Mouse (Mus musculus) forebrain, embryonic 12.5 days (tissue): ENCODE measurements around the gene Syndig1l. TPM values are rescaled to one million over a fixed set of nuclear protein-coding genes. Genes with fewer than 3 reads are reported as not detected.

ENCODE experiments used
- ATAC-seq: fragments of 200-750 bp; cut with Nextera tagmentation; 2 replicates; pipeline ENCODE4 v1.8.0; 2017; ENCODE audit warnings: moderate TSS enrichment; ENCODE audit not compliant: low FRiP score
- H3K27ac ChIP-seq: fragments of 300-500 bp; sonication (generic); 2 replicates; pipeline ENCODE4 v1.5.1; 2016; ENCODE audit warnings: mild to moderate bottlenecking
- H3K27me3 ChIP-seq: fragments of 300-500 bp; sonication (generic); 2 replicates; pipeline ENCODE4 v1.6.1; 2016; ENCODE audit warnings: mild to moderate bottlenecking
- H3K36me3 ChIP-seq: fragments of 300-500 bp; sonication (generic); replicated peaks from 2 replicates; pipeline ENCODE4 v1.6.1; 2016; ENCODE audit warnings: mild to moderate bottlenecking
- H3K4me1 ChIP-seq: fragments of 300-500 bp; sonication (generic); 2 replicates; pipeline ENCODE4 v1.6.1; 2016
- H3K4me2 ChIP-seq: fragments of 300-500 bp; sonication (generic); 2 replicates; pipeline ENCODE4 v1.6.1; 2016; ENCODE audit warnings: mild to moderate bottlenecking, moderate library complexity
- H3K4me3 ChIP-seq: fragments of 300-500 bp; sonication (generic); replicated peaks from 2 replicates; pipeline ENCODE4 v1.5.1; 2016; ENCODE audit warnings: mild to moderate bottlenecking
- H3K9ac ChIP-seq: fragments of 300-500 bp; sonication (generic); 2 replicates; pipeline ENCODE4 v1.6.1; 2016; ENCODE audit warnings: mild to moderate bottlenecking
- H3K9me3 ChIP-seq: fragments of 300-500 bp; sonication (generic); 2 replicates; pipeline ENCODE4 v1.6.1; 2016
- WGBS: fragments of 180-500 bp; shearing (Covaris S2); methylation state at CpG from one replicate; pipeline ENCODE4 v1.1.7; 2016; 5-methylcytosine and 5-hydroxymethylcytosine counted together
- polyA plus RNA-seq: library from polyadenylated mRNA; unstranded; fragments of >200 nt; fragmentation: Nextera tagmentation; extraction: Ambion mirVana; gene quantifications from 2 replicates; pipeline ENCODE4 v1.2.1, GENCODE M21; 2016

Gene Syndig1l
- polyA plus RNA-seq, 1 experiment from 2014 or later: 0.61 TPM

DNA sequence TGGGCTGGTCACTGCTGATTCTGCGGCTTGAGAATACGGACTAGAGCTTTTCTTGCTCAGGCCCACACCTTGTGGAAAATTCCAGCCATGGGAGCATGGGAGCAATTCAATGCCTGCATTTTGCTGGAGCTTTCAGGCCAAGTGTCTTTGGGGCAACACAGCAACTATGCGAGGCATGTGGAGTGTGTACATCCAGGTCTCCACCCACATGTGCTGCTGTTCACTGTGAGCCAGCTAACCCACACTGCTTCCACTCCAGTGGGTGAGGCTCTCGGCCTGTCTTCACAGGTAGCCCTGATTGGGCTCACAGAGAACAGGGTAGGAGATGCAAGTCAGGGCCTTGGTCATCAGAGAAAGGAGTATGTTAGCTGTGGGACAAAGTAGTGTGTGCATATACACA, 9.2 kb upstream of the Syndig1l start:
- Histone ChIP-seq H3K4me1 (peaks cover 7% of the 10 kb centered on the region), H3K9ac (no peak overlapping the region), H3K9me3 (no peaks in the 10 kb centered on the region), H3K27ac (no peak overlapping the region), H3K27me3 (peaks cover 13% of the 10 kb centered on the region), H3K4me3 (no peak overlapping the region), H3K4me2 (no peak overlapping the region), H3K36me3 (no peaks in the 10 kb centered on the region)
- 87% methylated on average over 4 of the region's 4 CpGs for WGBS
- no peak for ATAC-seq

DNA sequence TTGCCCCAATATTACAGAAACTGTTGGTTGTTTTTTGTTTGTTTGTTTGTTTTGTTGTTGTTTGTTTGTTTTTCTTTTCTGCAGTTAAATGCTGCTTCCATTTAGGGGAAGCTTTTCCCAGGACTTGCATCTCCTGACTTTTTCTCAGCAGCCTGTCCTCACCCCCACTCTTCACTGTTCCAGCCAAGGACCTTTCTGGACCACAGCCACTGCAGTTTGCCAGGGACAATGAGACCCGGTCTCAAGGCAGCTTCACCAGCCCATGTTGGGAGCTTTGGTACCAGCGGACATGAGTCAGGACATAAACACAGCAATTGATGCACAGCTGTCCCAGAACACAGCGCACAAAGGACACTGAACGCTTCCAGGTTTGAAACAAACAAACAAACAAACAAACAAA, 8.3 kb upstream of the Syndig1l start:
- Histone ChIP-seq H3K9ac (no peak overlapping the region), H3K36me3 (no peaks in the 10 kb centered on the region), H3K27ac (no peak overlapping the region), H3K4me1 (peaks cover 11% of the 10 kb centered on the region), H3K4me2 (no peak overlapping the region), H3K9me3 (no peaks in the 10 kb centered on the region), H3K27me3 (peaks cover 20% of the 10 kb centered on the region), H3K4me3 (no peak overlapping the region)
- no peak for ATAC-seq
- WGBS: 73% methylated on average over 4 of the region's 4 CpGs

DNA sequence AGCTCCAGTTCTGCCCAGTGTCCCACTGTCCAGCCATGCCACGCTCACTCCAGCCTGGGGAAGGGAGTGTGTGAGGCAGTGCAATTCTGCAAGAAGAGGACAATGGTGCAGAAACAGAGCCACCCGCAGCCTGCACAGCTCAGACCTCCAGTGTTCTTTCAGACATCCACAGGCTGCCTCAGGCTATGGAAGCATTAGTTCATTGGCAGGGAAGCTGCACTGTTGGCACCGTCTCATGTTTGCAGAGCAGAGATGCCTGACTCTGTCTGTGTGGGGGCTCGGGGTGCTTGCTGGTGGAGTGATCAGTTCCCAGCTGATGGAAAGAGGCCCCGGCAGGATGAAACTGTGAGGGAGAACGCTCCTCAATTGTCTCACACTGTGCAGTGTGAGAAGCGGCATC, 4.0 kb upstream of the Syndig1l start:
- H3K4me1 ChIP-seq: peaks cover 22% of the 10 kb centered on the region
- H3K4me2 ChIP-seq: no peak overlapping the region
- no peak overlapping the region for H3K9ac ChIP-seq
- no peak overlapping the region for H3K27ac ChIP-seq
- no peak for ATAC-seq
- no peak overlapping the region for H3K4me3 ChIP-seq
- H3K27me3 ChIP-seq: peaks cover 61% of the 10 kb centered on the region
- no peaks in the 10 kb centered on the region for H3K9me3 ChIP-seq
- WGBS: 54% methylated on average over 7 of the region's 7 CpGs
- H3K36me3 ChIP-seq: no peaks in the 10 kb centered on the region

DNA sequence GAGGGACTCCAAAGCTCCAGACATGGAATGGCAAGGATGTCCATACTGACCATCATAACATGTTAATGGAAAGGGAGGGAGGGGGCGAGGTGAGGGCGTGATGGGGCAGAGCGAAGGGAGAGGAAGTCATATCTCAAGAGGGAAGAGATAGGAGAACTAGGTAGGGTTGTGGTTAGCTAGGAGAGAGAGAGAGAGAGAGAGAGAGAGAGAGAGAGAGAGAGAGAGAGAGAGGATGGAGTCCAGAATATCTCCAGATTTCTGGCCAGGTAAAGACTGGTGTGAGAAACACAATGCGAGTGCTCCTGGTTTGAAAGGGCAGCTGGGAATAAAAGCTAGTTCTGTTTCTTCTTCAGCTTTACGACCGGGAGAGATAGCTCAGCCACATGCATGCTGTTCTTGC, 6.5 kb downstream of the Syndig1l start:
- no peaks in the 10 kb centered on the region; the same call in 1 of the 2 replicates for H3K9me3 ChIP-seq
- H3K4me3 ChIP-seq: no peak overlapping the region
- H3K9ac ChIP-seq: no peak overlapping the region
- H3K4me2 ChIP-seq: no peak overlapping the region
- 91% methylated on average over 6 of the region's 6 CpGs for WGBS
- ATAC-seq: no peak
- peaks cover 17% of the 10 kb centered on the region for H3K27me3 ChIP-seq
- H3K27ac ChIP-seq: no peak overlapping the region
- H3K4me1 ChIP-seq: no peaks in the 10 kb centered on the region
- no peaks in the 10 kb centered on the region for H3K36me3 ChIP-seq

DNA sequence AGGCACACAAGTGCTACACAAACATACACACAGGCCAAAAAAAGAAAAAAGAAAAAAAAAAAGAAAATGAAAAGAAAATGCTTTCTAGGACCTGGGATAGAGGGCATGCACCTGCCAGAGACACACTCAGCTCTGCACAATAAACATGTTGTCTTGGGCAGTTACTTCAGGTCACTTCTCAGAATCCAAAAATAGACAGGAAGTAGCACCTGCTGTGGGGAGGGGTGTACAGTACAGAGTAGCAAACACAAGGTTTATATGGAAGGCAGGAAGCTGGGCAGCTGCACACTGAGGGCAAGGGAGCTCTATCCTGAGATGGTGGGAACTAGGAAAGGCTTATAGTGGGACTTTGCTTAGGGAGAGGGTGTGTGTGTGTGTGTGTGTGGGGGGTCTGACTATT, 7.3 kb downstream of the Syndig1l start:
- Histone ChIP-seq H3K9me3 (no peaks in the 10 kb centered on the region; the same call in 1 of the 2 replicates), H3K36me3 (no peaks in the 10 kb centered on the region), H3K27me3 (peaks cover 10% of the 10 kb centered on the region; the same call in 1 of the 2 replicates), H3K9ac (no peak overlapping the region), H3K27ac (no peak overlapping the region), H3K4me3 (no peak overlapping the region), H3K4me2 (no peak overlapping the region), H3K4me1 (peaks cover 3% of the 10 kb centered on the region; the same call in 1 of the 2 replicates)
- ATAC-seq: no peak

- Histone ChIP-seq H3K27ac (no peak overlapping the region), H3K4me3 (no peak overlapping the region), H3K36me3 (no peaks in the 10 kb centered on the region), H3K4me2 (no peak overlapping the region), H3K4me1 (peaks cover 10% of the 10 kb centered on the region; the same call in 1 of the 2 replicates), H3K27me3 (peaks cover 6% of the 10 kb centered on the region; the same call in 1 of the 2 replicates), H3K9me3 (no peaks in the 10 kb centered on the region), H3K9ac (no peak overlapping the region)
- no peak for ATAC-seq
- WGBS: 86% methylated on average over 11 of the region's 11 CpGs
Observed at GRCm38 (mm10) chr12:84689051-84689450, 9.6 kb downstream of the Syndig1l start.

- Histone ChIP-seq H3K27ac (no peak overlapping the region), H3K4me3 (no peak overlapping the region), H3K4me2 (no peak overlapping the region), H3K9ac (no peak overlapping the region), H3K27me3 (peaks cover 6% of the 10 kb centered on the region; the same call in 1 of the 2 replicates), H3K4me1 (peaks cover 10% of the 10 kb centered on the region; the same call in 1 of the 2 replicates), H3K36me3 (no peaks in the 10 kb centered on the region), H3K9me3 (no peaks in the 10 kb centered on the region)
- WGBS: 92% methylated on average over 4 of the region's 4 CpGs
- ATAC-seq: no peak
Observed at GRCm38 (mm10) chr12:84687531-84687930, 11.1 kb downstream of the Syndig1l start.

DNA sequence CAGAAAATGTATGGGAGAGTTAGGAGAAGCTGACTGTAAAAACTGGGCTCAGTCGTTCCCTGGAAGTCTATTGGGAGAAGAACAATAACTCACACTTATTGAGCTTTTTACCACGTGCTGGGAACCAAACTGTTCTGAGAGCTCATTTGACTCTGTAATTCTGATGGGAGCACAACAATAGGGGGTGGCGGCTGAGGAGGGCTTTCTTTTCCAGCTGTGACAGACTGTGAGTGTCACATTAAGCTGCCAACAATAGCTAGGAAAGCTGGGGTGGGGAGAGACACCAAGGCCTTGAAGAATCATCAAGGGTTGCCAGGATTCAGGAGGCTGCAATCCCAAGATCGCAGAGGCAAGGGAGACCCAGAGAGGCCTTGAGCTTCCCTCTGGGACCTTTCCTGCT, 12.5 kb downstream of the Syndig1l start:
- H3K4me1 ChIP-seq: peaks cover 10% of the 10 kb centered on the region; the same call in 1 of the 2 replicates
- no peak for ATAC-seq
- no peaks in the 10 kb centered on the region for H3K9me3 ChIP-seq
- no peak overlapping the region for H3K4me2 ChIP-seq
- no peak overlapping the region for H3K9ac ChIP-seq
- WGBS: 15% methylated on average over 4 of the region's 4 CpGs
- no peak overlapping the region for H3K27ac ChIP-seq
- H3K36me3 ChIP-seq: no peaks in the 10 kb centered on the region
- no peak overlapping the region for H3K4me3 ChIP-seq
- peaks cover 6% of the 10 kb centered on the region; the same call in 1 of the 2 replicates for H3K27me3 ChIP-seq

DNA sequence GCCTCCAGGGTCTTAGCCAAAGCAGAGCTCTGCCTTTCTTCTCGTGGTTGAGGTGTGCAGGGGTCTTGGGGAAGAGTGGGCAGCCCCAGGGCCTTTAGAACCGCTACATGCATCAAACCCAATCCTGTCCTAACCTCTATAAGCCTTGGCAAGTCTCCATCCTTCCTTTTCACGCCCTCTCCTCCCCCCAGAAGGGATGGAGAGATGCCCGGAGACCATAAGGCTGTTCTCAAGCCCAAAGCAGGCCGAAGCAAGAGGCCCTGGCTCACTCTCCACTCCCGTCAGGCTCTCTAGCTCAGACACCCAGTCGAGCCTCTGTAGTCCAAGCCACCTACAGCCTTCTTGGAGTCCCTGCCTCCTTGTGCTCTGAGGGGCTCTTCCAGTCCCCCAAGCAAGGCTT, 14.1 kb downstream of the Syndig1l start:
- Histone ChIP-seq H3K27me3 (peaks cover 6% of the 10 kb centered on the region; the same call in 1 of the 2 replicates), H3K9ac (no peak overlapping the region), H3K4me2 (no peak overlapping the region), H3K9me3 (no peaks in the 10 kb centered on the region), H3K36me3 (no peaks in the 10 kb centered on the region), H3K4me1 (peaks cover 10% of the 10 kb centered on the region; the same call in 1 of the 2 replicates), H3K4me3 (no peak overlapping the region), H3K27ac (no peak overlapping the region)
- ATAC-seq: no peak
- WGBS: 77% methylated on average over 7 of the region's 7 CpGs

GRCm38 (mm10) chr12:84676011-84676410, 22.6 kb downstream of the Syndig1l start:
- Histone ChIP-seq H3K4me3 (no peak overlapping the region), H3K36me3 (no peaks in the 10 kb centered on the region), H3K9me3 (no peaks in the 10 kb centered on the region), H3K27ac (no peak overlapping the region), H3K9ac (no peak overlapping the region), H3K4me2 (no peak overlapping the region), H3K4me1 (peaks cover 5% of the 10 kb centered on the region; the same call in 1 of the 2 replicates), H3K27me3 (no peaks in the 10 kb centered on the region)
- 87% methylated on average over 3 of the region's 3 CpGs for WGBS
- ATAC-seq: no peak

DNA sequence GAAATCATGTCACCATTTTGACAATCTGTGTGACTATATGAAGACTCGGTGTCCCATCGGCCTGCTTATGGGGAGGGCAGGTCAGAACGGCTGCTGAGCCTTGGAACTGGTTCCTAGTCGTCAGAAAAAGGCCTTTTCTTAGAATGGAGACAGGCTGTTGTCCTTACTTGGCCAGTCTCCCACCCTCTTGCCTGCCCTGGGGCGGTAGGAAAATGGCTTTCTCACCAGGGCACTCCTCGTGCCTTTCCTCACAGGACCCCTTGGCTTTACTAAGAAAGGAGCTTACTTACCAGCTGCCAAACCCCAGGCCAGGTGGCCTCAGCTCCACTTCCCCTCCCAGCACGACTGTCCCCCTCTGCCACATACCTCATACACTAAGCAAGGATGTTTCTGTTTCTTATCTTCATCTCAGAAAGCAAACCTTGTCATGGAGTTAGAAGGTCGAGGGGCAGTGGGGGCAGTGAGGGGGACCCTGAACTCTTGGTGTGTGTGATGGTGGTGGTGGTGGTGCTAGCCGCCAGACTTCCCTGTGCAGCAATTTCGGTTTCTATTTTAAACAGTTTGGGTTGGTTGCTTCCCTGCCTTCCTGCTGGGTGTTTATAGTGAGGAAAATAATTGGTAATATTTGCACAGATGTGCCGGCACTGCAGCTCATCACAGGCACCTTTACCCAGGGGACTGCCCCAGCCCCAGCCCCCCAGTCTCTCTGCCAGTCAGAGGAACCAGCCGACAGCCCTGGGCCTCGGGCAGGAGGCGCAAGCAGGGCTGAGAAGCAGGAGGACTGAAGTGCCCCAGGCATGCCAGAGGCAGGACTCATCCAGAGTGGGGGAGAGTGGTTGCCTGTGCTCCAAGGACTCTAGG, 23.7 kb downstream of the Syndig1l start:
- Histone ChIP-seq H3K4me2 (no peak overlapping the region), H3K4me3 (no peak overlapping the region), H3K4me1 (peaks cover 5% of the 10 kb centered on the region; the same call in 1 of the 2 replicates), H3K9me3 (no peaks in the 10 kb centered on the region), H3K27me3 (no peaks in the 10 kb centered on the region), H3K27ac (no peak overlapping the region), H3K9ac (no peak overlapping the region), H3K36me3 (no peaks in the 10 kb centered on the region)
- 45% methylated on average over 14 of the region's 14 CpGs for WGBS
- no peak for ATAC-seq

- Histone ChIP-seq H3K9ac (no peak overlapping the region), H3K4me1 (peaks cover 5% of the 10 kb centered on the region; the same call in 1 of the 2 replicates), H3K4me2 (no peak overlapping the region), H3K27me3 (no peaks in the 10 kb centered on the region), H3K9me3 (no peaks in the 10 kb centered on the region), H3K4me3 (no peak overlapping the region), H3K27ac (no peak overlapping the region), H3K36me3 (no peaks in the 10 kb centered on the region)
- WGBS: 30% methylated on average over 10 of the region's 10 CpGs
- no peak for ATAC-seq
Observed at GRCm38 (mm10) chr12:84671646-84672045, 27.0 kb downstream of the Syndig1l start.

GRCm38 (mm10) chr12:84670555-84670954, 28.1 kb downstream of the Syndig1l start:
- Histone ChIP-seq H3K27ac (no peak overlapping the region), H3K9ac (no peak overlapping the region), H3K4me1 (peaks cover 5% of the 10 kb centered on the region; the same call in 1 of the 2 replicates), H3K4me3 (no peak overlapping the region), H3K4me2 (no peak overlapping the region), H3K27me3 (no peaks in the 10 kb centered on the region), H3K36me3 (no peaks in the 10 kb centered on the region), H3K9me3 (no peaks in the 10 kb centered on the region)
- ATAC-seq: no peak
- 88% methylated on average over 3 of the region's 3 CpGs for WGBS
